Mouse (Mus musculus): Measurements from ENCODE around the gene Gzmc.
"Not testable (repeated sequence)": the region's sequence is repeated elsewhere in the genome, so short reads cannot be mapped to it uniquely, and the experiment has no call there.

GRCm38 (mm10) chr14:56278691-56279090, 44.2 kb upstream of the Gzmc start:
- TF ChIP-seq ZKSCAN1 (IDR thresholded peaks at IDR 0.05; ENCODE audit: borderline replicate concordance, low read depth, low read length); CTCF (conservative IDR thresholded peaks at IDR 0.05 in 1 of 2, IDR thresholded peaks at IDR 0.05 in 1 of 2; ENCODE audit: low read depth in 2 of 2, low read length in 2 of 2); ZC3H11A (IDR thresholded peaks at IDR 0.05; ENCODE audit: low read depth, low read length): not testable (repeated sequence)

All from CH12.LX (cell line).